Mouse (Mus musculus) MN1 (cell line): ENCODE data around the gene Fgfr2.
"Not testable (repeated sequence)": the region's sequence is repeated elsewhere in the genome, so short reads cannot be mapped to it uniquely, and the experiment has no call there.

ENCODE experiments used
- DNase-seq: peaks from one replicate; pipeline ENCODE4 v3.0.0-alpha.2; 2016; ENCODE audit warnings: low spot score

Fgfr2 gene

DNA sequence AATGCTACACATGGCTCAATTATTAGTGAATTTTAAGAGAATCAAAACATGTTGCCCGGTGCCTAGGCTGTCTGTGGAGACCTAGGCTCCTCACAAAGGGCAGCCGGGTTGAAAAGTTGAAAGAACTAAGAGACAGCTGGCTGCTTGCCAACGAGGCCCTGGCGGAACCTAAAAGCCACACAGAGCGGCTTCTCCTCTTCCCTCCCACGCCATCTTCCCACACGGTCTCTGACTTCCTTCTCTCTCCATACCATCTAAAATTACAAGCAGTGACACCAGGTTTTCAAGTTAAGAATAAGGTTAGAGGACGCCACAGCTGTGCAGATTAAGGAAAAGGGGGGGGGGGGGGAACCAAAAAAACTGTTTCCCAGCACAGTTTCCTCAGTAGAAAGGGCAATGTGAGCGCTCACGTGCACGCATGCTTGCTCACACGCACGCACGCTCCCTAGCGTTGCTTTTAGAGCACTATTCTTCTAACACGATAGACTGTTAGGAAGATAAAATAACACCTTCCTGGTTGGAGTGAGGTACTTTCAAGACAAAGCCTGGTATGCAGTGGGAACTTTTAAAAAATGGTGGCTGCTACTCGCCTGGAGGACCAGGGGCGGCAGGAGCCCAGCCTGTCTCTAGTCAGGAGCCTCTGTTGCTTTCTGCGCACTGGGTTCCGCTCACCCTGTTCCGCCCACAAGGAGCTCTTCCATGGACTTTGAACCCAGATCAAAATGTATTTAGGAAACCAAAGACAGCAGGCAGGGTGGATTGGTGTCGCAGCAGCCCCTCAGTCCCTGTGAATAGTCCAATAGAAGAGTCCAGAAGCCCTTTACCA, 2491.4 kb downstream of the Fgfr2 start:
- peak; percentile 20 for DNase-seq

DNA sequence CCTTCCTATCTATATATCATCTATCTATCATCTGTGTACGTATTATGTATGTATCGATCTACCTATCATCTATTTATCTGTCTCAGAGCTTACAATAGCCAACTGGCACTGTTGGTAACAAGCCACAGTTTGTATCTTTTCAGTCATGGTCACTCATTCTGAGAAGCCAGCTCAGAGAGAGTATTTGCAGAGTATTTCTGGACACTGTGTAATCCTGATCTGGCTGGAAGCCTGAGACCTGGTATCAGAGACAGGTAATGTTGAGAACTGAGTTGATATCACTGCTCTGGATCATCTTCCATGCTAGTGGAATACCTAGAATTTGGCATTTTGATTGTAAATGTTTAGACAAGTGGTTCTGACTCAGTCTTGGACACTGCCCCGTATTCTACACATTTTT, 2492.2 kb downstream of the Fgfr2 start:
- no peak for DNase-seq

DNA sequence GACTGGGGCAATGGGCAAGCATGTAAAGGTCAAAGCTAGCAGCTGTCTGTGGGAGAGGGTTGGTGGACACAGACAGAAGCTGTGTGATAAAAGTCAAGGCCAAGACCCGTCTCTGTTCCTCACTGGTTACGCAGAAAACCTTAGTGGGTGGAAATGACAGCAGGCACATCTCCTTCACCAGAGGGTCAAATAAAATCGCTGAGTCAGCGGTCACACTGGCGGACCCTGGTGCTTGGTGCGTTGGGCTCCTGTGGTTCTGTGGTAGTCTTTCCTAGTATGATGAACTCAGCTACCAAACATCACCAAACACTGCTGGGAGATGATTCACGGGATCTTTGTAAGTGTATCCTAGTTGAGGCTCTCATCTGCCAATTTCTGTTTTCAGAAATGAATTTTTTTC, 2493.2 kb downstream of the Fgfr2 start:
- DNase-seq = no peak

DNA sequence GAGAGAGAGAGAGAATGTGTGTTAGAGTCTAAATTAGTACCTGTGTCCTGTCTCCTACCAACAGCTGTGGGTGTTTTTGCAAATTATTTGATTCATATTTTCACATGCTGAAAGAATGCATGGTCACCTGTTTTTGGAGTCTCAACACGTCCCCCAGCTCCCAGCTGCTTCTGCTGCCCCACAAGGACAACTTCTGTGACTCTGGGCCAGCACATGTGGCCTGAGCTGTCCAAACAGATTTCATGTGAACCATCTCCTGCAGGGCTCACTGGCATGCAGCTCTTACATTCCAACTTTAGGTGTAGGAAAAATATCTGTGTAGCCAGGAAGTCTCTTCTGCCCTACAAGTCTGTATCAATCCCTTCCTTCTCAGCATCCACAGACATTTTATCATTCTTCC, 2494.5 kb downstream of the Fgfr2 start:
- no peak for DNase-seq

GRCm38 (mm10) chr7:130625361-130625760, 2497.8 kb downstream of the Fgfr2 start:
- peak; percentile 34 for DNase-seq

- DNase-seq = no peak
These were observed 2498.9 kb downstream of the Fgfr2 start for GRCm38 (mm10) chr7:130624299-130624698.

GRCm38 (mm10) chr7:130622359-130622758, 2500.8 kb downstream of the Fgfr2 start:
- DNase-seq = no peak

DNA sequence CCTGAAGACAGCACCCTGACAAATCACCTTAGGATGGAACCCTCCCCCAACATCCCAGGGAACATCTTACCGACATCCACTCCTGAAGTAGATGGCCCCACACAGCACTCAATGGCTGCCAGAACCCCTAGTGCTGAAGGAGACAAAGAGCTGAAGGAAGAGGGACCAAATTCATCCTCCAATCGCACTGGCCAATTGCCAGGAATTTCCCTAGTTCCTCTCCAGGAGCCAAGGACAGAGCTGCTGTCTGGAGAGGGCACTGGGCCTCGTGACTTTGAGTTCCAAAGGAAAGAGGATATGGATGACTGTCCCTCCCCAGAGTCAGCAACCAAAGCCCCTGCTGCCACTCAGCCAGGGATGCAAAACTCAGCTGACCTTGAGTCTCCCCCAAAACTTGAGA, 2501.2 kb downstream of the Fgfr2 start:
- DNase-seq = no peak

DNA sequence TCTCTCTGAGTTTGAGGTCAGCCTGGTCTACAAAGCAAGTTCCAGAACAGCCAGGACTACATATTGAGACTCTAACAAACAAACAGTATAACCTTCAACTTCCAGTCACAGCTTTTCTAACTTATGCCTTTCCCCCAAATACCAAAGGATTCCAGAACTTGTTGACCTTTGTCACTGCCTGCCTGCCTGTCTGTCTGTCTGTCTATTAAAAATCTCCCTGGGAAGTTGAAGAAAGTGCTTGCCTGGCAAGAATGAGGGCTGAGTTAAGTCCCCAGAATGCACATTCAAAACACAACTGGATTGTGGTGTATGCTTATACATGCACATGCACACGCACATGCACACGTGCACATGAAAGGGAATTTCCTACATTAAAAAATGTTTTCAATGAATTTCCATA, 2502.1 kb downstream of the Fgfr2 start:
- no peak for DNase-seq

DNA sequence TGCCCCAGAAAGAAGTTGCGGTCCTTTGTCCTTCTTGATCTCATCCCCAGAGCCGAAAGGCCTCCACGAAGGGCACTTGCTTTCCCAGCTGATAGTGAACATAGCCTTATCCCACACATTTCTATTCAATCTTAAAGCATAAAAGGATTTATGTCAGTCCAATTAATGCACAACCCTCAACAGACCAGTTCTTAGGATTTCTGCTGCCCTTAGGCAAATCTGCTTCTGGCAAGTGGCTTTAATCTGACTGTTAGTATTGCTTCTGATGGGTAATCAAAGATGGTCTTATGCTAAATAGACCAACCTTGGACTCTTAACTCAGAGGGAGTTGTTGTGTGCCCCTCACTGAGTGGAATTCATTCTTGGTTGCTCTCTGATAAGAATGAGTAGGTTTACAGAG, 2505.6 kb downstream of the Fgfr2 start:
- DNase-seq = no peak

GRCm38 (mm10) chr7:130613973-130614372, 2509.2 kb downstream of the Fgfr2 start:
- peak; percentile 34 for DNase-seq

DNA sequence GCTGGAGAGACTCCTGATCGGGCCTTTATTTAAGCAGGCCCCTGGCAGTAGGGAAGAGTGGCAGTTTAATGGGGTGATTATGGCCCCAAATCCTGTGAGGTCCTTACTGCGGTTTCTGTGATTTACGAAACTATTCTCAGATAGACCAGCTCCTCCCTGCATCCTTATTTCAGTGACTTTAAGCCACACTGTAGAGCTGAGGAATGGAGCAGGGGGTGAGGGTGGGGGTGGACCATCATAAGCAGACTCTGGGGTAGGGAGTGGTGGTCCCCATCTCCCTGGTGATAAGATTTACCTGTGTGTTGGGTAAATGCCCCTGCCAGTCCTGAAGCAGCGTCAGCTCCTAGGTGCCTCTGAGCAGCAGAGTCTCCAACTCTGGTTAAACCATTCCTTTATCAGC, 2516.2 kb downstream of the Fgfr2 start:
- DNase-seq = no peak

GRCm38 (mm10) chr7:130605111-130605510, 2518.0 kb downstream of the Fgfr2 start:
- no peak for DNase-seq

- no peak for DNase-seq
These were observed 2518.8 kb downstream of the Fgfr2 start for GRCm38 (mm10) chr7:130604390-130604789.

DNA sequence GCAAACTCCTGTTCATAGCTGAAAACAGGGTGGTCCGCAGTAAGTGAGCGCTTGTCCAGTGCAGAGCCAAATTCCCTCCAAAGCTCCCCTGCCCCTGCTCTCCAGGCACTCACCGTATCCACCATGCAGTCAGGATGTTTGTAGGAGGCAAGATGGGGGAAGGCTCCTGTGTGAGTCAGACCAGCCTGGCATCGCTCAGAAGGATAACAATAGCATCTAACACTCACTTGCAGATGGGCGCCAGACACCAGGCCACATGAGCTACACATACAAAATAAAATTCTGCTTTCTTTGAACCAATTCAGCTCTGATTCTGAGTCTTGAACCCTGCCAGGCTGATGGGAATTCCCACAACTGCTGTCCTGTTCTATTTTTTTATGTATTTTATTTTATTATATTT, 2519.6 kb downstream of the Fgfr2 start:
- DNase-seq = peak; percentile 27

DNA sequence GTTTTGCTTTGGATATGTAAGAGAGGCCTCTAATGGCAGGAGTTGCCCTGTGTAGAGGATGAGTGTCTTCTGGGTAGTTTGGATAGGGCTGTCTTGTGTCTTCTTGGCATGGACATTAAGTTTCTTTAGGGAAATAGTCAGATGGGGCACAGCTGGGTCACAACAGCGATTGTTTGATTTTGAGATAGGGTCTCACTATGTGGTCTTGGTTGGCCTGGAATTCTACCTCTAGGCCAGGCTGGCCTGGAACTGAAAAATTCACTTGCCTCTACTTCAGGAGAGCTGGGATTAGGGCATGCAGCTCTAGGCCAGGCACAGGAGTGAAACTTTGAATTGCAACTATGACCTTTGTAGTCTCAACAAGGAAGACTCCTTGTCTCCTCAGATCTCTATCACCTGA, 2520.3 kb downstream of the Fgfr2 start:
- no peak for DNase-seq

DNA sequence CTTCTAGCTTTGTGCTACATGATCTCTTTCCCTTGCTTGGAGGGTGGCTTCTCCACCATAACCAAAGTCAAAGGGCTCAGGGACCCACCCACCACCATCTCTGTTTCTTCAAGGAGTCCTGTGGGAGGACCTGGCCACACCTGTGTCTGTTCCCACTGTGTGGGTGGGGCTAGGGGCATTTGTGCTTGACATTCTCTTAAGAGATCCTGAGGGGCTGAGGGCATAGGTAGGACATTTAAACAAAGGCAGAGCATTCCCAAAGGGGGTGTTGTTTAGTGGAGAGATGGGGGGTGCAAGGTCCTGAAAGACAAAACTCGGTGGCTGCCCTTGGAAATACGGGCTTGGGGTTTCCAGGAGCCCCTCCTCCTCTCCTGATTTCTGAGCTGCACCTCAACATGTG, 2522.6 kb downstream of the Fgfr2 start:
- DNase-seq = no peak

GRCm38 (mm10) chr7:130600074-130600473, 2523.1 kb downstream of the Fgfr2 start:
- DNase-seq = no peak

- DNase-seq = no peak
These were observed 2525.6 kb downstream of the Fgfr2 start for GRCm38 (mm10) chr7:130597546-130597945.

DNA sequence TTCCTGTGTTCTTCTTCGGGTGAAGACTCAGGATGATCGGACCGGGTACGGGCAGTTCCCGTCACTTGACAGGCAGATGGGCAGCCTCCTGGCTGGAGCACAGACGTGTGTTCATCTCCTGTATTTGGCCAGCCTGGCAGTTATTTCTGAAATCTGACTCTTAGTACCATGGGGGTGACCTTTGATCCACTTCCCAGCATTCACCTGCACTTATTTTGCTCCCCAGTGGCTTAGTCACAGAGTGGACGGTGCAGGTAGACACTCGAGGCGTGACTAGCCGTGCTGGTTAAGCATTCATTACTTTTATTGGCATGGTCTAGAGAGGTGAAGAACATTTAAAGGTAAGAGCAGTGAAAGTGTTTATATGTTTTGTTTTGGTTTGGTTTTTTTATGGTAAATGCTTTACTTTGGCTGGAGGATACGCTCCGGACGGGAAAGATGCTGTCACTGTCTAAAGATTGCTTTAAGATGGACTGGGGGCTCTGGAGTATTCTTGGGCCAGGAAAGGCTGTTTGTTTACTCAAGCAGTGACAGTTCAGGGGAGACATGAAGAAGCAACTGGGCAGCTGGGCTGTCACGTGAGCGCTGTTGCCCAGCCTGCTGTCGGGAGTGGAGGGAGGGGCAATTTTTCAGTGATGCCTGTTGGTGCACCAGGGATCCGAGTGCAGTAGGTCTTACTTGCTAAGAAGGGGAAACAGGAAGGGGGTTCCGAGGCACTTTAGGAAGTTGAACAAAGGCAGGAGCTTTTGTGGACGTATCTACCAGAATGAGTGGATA, 2526.9 kb downstream of the Fgfr2 start:
- not testable (repeated sequence) for DNase-seq

DNA sequence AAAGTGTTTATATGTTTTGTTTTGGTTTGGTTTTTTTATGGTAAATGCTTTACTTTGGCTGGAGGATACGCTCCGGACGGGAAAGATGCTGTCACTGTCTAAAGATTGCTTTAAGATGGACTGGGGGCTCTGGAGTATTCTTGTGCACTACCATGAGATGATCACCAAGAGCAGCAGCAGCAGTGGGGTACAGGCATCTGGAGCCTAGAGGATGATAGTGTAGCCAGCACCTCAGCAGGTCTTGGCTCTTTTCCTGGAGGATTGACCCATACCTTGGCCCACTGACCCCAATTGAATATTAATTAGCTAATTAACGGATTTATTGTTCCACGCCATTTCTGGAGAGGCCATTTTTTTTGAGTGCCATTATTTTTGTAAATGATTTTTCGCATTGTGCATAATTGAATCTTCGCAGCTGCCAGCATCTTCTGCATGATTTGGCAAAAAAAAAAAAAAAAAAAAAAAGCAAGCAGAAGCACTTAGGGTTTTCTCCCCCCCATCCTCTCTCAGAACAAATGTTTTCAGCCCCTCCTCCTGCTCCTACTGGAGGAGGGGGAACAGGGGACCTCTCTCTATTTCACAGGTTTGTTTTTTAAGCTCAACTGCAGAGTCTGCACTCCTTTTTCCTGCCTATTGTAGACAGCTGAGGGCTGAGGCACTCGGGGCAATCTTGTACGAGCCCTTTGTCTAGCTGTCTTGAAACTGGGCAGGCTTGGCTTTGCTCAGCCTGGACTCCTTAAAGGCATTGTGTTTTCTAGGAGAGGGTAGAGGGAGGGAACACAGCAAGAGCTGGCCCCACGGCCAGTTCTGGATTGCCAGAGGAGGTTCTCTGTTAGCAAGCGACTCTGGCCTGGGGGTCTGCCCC, 2529.5 kb downstream of the Fgfr2 start:
- DNase-seq = not testable (repeated sequence)

GRCm38 (mm10) chr7:130592975-130593374, 2530.2 kb downstream of the Fgfr2 start:
- DNase-seq = not testable (repeated sequence)
